Mouse (Mus musculus): ENCODE measurements at regions not wholly inside any gene's neighbourhood (a gene's known extent, or its start where the extent isn't known, plus 50 kb on each side); places are given as distances from the start of the nearest gene placed in this dataset.

GRCm38 (mm10) chr8:6582732-6583131 lies 1477.6 kb upstream of the Slc10a2 start:
- DNase-seq, result no peak

GRCm38 (mm10) chr8:6577868-6578634 lies 1472.9 kb upstream of the Slc10a2 start:
- DNase-seq, result no peak

GRCm38 (mm10) chr8:6575241-6575640 lies 1470.1 kb upstream of the Slc10a2 start:
- DNase-seq, result no peak

GRCm38 (mm10) chr8:6573492-6573891 lies 1468.3 kb upstream of the Slc10a2 start:
- DNase-seq, result no peak

- DNase-seq, result peak; percentile 72 to 93
Observed at GRCm38 (mm10) chr8:6572066-6572665, 1467.0 kb upstream of the Slc10a2 start.

- no peak for DNase-seq
Observed at GRCm38 (mm10) chr8:6550965-6551364, 1445.8 kb upstream of the Slc10a2 start.

- DNase-seq, result no peak
Observed at GRCm38 (mm10) chr8:6527171-6527570, 1422.0 kb upstream of the Slc10a2 start.

- DNase-seq, result peak in 1 of 2 experiments; percentile 3
Observed at GRCm38 (mm10) chr8:6515882-6516682, 1410.9 kb upstream of the Slc10a2 start.

- no peak for DNase-seq
Observed at GRCm38 (mm10) chr8:6492453-6492852, 1387.3 kb upstream of the Slc10a2 start.

GRCm38 (mm10) chr8:6481966-6482365 lies 1376.8 kb upstream of the Slc10a2 start:
- DNase-seq, result no peak

GRCm38 (mm10) chr8:6471089-6471488 lies 1365.9 kb upstream of the Slc10a2 start:
- DNase-seq, result no peak

- DNase-seq, result no peak
Observed at GRCm38 (mm10) chr8:6456553-6457180, 1351.5 kb upstream of the Slc10a2 start.

GRCm38 (mm10) chr8:6448301-6448700 lies 1343.2 kb upstream of the Slc10a2 start:
- no peak for DNase-seq

- DNase-seq, result no peak
Observed at GRCm38 (mm10) chr8:6439069-6439468, 1333.9 kb upstream of the Slc10a2 start.

All from kidney, postnatal 36 days (tissue).